Mouse (Mus musculus): Measurements from ENCODE around the gene Fars2. TPM values are rescaled to one million over a fixed set of nuclear protein-coding genes. Genes with fewer than 3 reads are reported as not detected.

Fars2 gene
- polyA plus RNA-seq, 1 experiment from 2014 or later, result 42.7 TPM

DNA sequence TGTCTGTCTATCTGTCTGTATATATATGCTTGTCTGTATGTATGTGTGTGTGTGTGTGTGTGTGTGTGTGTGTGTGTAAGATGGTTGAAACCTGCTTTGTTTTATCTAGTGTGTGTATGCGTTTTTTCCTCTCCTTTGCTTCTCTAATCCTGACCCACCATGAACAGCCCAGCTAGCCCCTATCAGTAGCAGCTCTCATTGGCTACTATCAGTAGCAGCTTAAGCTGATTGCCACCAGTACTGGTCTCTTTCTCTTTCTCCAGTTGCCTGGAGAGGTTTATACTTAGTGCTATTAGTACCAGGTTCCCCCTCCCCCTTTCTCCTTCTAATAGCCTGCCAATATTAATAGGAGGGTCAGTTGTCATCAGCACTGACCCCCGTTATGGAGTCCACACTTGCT, 144.1 kb downstream of the Fars2 start:
- H3K36me3 ChIP-seq (ENCODE audit: control insufficient read depth, insufficient read depth, low read length), result no peaks in the 10 kb centered on the region
- WGBS (ENCODE audit: insufficient replicate concordance), result 67% methylated on average over 2 of the region's 2 CpGs
- H3K27me3 ChIP-seq (ENCODE audit: control insufficient read depth, insufficient read depth, low read length), result no peaks in the 10 kb centered on the region
- H3K27ac ChIP-seq (ENCODE audit: low read depth, low read length), result no peak overlapping the region
- no peak for ATAC-seq (replicated peaks; ENCODE audit: insufficient number of reproducible peaks, low FRiP score, low TSS enrichment)
- H3K4me3 ChIP-seq (ENCODE audit: low read depth, low read length), result no peak overlapping the region
- H3K4me2 ChIP-seq, result no peak overlapping the region
- no peak overlapping the region for H3K9ac ChIP-seq (ENCODE audit: low read depth, low read length)
- H3K9me3 ChIP-seq (replicated peaks; ENCODE audit: control insufficient read depth, low read length), result no peaks in the 10 kb centered on the region
- no peaks in the 10 kb centered on the region for H3K4me1 ChIP-seq (ENCODE audit: control insufficient read depth, insufficient read depth, low read length)

DNA sequence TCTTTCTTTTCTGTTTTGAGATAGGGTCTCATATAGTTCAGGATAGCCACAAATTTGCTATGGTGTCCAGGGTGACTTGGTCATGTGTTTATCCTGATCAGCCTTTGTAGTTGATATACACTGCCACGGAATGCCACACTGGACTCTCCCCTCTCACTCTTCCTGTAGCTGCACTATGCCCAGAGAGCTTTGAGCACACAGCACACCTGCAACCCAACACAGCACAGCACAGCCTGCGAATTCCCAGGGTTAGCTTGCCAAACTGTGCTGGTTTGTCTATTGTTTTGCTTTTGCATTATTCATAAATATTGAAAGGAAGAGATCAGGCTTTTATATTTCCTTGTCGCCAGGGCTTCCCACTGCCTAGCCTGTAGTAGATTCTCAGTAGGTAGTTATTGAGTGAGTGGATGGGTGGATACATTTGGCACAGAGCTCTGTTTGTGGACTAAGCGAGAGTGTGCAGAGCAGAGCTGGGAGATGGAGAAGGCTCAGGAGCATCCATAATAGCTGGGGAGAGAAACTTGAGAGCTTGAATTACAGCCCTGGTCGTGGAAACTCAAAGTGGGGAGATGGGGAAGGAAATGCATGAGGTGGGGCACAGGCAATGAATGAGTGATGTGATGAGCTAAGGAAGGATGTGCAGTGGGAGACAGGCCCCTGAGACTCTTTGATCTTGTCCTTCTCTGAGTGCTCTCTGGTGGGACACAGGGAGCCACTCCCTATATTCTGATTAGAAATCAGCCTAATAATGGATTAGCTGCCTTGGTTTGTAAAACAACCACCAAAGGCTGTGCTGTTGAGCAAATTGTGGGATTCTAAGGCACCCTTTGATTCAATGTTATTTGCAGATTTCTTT, 146.3 kb downstream of the Fars2 start:
- H3K4me3 ChIP-seq (ENCODE audit: low read depth, low read length), result no peak overlapping the region
- H3K4me2 ChIP-seq, result no peak overlapping the region
- no peak overlapping the region for H3K9ac ChIP-seq (ENCODE audit: low read depth, low read length)
- H3K4me1 ChIP-seq (ENCODE audit: control insufficient read depth, insufficient read depth, low read length), result no peaks in the 10 kb centered on the region
- no peak overlapping the region for H3K27ac ChIP-seq (ENCODE audit: low read depth, low read length)
- no peaks in the 10 kb centered on the region for H3K36me3 ChIP-seq (ENCODE audit: control insufficient read depth, insufficient read depth, low read length)
- 72% methylated on average over 5 of the region's 5 CpGs for WGBS (ENCODE audit: insufficient replicate concordance)
- no peak for ATAC-seq (replicated peaks; ENCODE audit: insufficient number of reproducible peaks, low FRiP score, low TSS enrichment)
- no peaks in the 10 kb centered on the region for H3K9me3 ChIP-seq (replicated peaks; ENCODE audit: control insufficient read depth, low read length)
- no peaks in the 10 kb centered on the region for H3K27me3 ChIP-seq (ENCODE audit: control insufficient read depth, insufficient read depth, low read length)

DNA sequence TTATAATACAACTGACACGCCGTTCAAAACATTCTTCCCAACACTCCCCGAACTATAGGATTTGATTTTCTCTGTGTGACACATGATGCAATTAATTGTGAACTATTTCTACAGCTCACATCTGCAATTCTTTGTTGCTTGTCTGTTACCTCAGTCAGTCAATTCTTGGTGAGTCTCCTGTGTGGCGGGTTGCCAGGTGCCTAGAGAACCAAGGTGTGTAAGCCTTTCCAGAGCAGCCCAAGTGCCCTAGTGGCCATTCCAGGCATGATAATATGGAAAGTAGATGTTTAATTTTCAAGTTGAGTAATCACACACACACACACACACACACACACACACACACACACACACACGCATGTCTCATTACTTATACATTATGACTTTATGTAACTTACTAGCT, 147.2 kb downstream of the Fars2 start:
- H3K27ac ChIP-seq (ENCODE audit: low read depth, low read length), result no peak overlapping the region
- H3K27me3 ChIP-seq (ENCODE audit: control insufficient read depth, insufficient read depth, low read length), result no peaks in the 10 kb centered on the region
- H3K4me2 ChIP-seq, result no peak overlapping the region
- ATAC-seq (replicated peaks; ENCODE audit: insufficient number of reproducible peaks, low FRiP score, low TSS enrichment), result no peak
- H3K4me3 ChIP-seq (ENCODE audit: low read depth, low read length), result no peak overlapping the region
- no peak overlapping the region for H3K9ac ChIP-seq (ENCODE audit: low read depth, low read length)
- H3K36me3 ChIP-seq (ENCODE audit: control insufficient read depth, insufficient read depth, low read length), result no peaks in the 10 kb centered on the region
- 88% methylated on average over 5 of the region's 5 CpGs for WGBS (ENCODE audit: insufficient replicate concordance)
- H3K4me1 ChIP-seq (ENCODE audit: control insufficient read depth, insufficient read depth, low read length), result no peaks in the 10 kb centered on the region
- no peaks in the 10 kb centered on the region for H3K9me3 ChIP-seq (replicated peaks; ENCODE audit: control insufficient read depth, low read length)

DNA sequence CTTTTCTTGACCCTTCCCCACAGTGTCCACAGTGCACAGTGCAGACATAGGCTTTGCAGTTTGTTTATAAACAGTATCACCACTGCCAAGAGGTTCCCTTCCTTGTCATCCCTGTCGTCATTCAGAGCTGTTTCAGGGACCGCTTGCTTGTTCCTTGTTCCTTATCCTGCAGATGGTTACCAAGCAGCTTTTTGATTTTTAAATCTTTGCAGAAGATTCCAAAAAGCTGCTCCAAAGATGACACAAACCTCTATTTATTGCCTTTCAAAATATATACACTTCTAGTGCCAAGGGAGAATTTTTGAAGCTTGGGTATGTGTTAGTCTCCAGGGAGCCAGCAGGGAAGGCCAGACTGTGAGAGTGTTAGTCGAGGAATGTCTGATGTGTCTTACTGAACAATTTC, 148.1 kb downstream of the Fars2 start:
- no peak overlapping the region for H3K9ac ChIP-seq (ENCODE audit: low read depth, low read length)
- no peaks in the 10 kb centered on the region for H3K36me3 ChIP-seq (ENCODE audit: control insufficient read depth, insufficient read depth, low read length)
- H3K9me3 ChIP-seq (replicated peaks; ENCODE audit: control insufficient read depth, low read length), result no peaks in the 10 kb centered on the region
- H3K27ac ChIP-seq (ENCODE audit: low read depth, low read length), result no peak overlapping the region
- no peak overlapping the region for H3K4me2 ChIP-seq
- H3K4me3 ChIP-seq (ENCODE audit: low read depth, low read length), result no peak overlapping the region
- H3K4me1 ChIP-seq (ENCODE audit: control insufficient read depth, insufficient read depth, low read length), result no peaks in the 10 kb centered on the region
- no peaks in the 10 kb centered on the region for H3K27me3 ChIP-seq (ENCODE audit: control insufficient read depth, insufficient read depth, low read length)
- ATAC-seq (replicated peaks; ENCODE audit: insufficient number of reproducible peaks, low FRiP score, low TSS enrichment), result no peak
- 60% methylated on average over 3 of the region's 3 CpGs for WGBS (ENCODE audit: insufficient replicate concordance)

DNA sequence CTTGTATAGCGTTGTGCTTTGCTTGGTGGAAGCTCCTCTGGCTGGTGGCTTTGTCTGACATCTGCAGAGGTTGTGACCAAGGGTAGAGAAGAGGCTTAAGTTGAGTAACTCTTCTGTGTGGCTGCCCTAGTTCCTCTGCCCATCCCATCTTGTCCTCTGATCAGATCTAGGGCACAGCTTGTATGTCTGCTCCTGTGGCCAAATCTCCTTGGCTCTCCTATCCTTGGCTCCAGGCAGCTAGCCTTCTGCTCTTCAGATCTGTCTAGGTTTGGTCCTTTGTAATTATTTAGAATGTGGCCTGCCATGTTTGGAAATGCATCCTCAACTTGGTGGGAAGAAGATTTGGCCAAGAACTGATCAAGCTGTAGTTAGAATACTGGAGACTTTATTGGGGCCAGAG, 150.2 kb downstream of the Fars2 start:
- Histone ChIP-seq H3K4me3 (ENCODE audit: low read depth, low read length) (no peak overlapping the region), H3K4me1 (ENCODE audit: control insufficient read depth, insufficient read depth, low read length) (no peaks in the 10 kb centered on the region), H3K27ac (ENCODE audit: low read depth, low read length) (no peak overlapping the region), H3K9ac (ENCODE audit: low read depth, low read length) (no peak overlapping the region), H3K36me3 (ENCODE audit: control insufficient read depth, insufficient read depth, low read length) (no peaks in the 10 kb centered on the region), H3K9me3 (replicated peaks; ENCODE audit: control insufficient read depth, low read length) (no peaks in the 10 kb centered on the region), H3K27me3 (ENCODE audit: control insufficient read depth, insufficient read depth, low read length) (no peaks in the 10 kb centered on the region), H3K4me2 (no peak overlapping the region)
- no peak for ATAC-seq (replicated peaks; ENCODE audit: insufficient number of reproducible peaks, low FRiP score, low TSS enrichment)
- 93% methylated on average over 1 of the region's 1 CpGs for WGBS (ENCODE audit: insufficient replicate concordance)

DNA sequence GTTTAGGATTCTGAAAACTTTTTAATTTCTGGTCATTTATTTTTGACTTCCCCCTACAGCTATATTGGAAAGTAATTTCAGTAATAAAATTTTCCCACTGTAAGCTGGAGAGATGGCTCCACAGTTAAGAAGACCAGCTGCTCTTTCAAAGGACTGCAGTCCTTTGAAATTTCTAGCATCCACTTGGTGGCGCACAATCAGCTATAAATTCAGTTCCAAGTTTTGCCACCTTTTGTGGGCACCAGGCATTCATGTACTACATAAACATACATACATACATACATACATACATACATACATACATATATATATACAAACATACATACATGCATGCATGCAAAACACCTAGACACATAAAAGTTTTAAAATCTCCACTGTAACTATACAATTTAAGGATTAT, 153.7 kb downstream of the Fars2 start:
- no peak overlapping the region for H3K9ac ChIP-seq (ENCODE audit: low read depth, low read length)
- no peaks in the 10 kb centered on the region for H3K4me1 ChIP-seq (ENCODE audit: control insufficient read depth, insufficient read depth, low read length)
- H3K27ac ChIP-seq (ENCODE audit: low read depth, low read length), result no peak overlapping the region
- H3K27me3 ChIP-seq (ENCODE audit: control insufficient read depth, insufficient read depth, low read length), result no peaks in the 10 kb centered on the region
- no peaks in the 10 kb centered on the region for H3K36me3 ChIP-seq (ENCODE audit: control insufficient read depth, insufficient read depth, low read length)
- 75% methylated on average over 1 of the region's 1 CpGs for WGBS (ENCODE audit: insufficient replicate concordance)
- no peak for ATAC-seq (replicated peaks; ENCODE audit: insufficient number of reproducible peaks, low FRiP score, low TSS enrichment)
- H3K4me3 ChIP-seq (ENCODE audit: low read depth, low read length), result no peak overlapping the region
- H3K9me3 ChIP-seq (replicated peaks; ENCODE audit: control insufficient read depth, low read length), result no peaks in the 10 kb centered on the region
- no peak overlapping the region for H3K4me2 ChIP-seq

DNA sequence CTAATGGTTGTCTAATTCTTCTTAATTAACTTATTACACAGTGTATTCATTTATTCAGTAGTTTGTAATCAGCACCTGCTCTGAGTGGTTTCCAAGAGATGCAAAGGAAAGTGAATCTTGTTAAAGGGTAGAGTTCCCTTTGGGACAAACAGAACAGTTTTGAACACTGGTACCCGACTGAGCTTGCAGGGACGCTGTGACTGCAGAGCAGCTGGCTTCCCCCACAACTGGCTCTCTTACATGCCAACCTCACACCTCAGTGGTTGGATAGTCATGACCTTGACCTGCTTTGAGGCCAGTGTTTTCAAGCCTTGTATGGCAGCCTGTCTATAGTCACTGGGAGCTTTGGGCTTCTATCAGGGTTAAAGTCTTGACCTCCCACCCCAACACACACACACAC, 156.3 kb downstream of the Fars2 start:
- WGBS (ENCODE audit: insufficient replicate concordance), result 50% methylated on average over 2 of the region's 2 CpGs

DNA sequence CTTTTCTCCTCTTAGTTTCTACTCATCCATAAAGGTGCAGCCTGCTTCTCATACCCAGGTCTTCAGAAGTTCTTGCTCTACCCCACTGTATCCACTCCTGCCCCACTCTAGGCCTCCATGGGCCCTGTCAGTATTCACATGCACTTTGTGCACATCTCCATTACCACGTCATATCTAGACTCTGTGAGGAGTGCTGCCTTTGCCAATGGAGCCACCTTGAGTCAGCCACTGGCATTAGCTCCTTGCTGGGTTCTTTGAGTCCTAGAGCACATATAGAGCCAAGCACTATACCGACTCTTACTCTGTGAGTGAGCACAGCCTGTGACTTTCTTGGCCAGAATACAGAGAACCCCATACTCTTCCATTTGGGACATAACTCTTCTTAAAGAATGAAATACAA, 159.0 kb downstream of the Fars2 start:
- H3K4me3 ChIP-seq (ENCODE audit: low read depth, low read length), result no peak overlapping the region
- H3K4me2 ChIP-seq, result no peak overlapping the region
- 83% methylated on average over 2 of the region's 2 CpGs for WGBS (ENCODE audit: insufficient replicate concordance)
- no peaks in the 10 kb centered on the region for H3K9me3 ChIP-seq (replicated peaks; ENCODE audit: control insufficient read depth, low read length)
- 0 out of 2 replicates have a peak, but pooled peaks cover 2% of the 10 kb centered on the region for H3K4me1 ChIP-seq (ENCODE audit: control insufficient read depth, insufficient read depth, low read length)
- no peak overlapping the region for H3K9ac ChIP-seq (ENCODE audit: low read depth, low read length)
- H3K27me3 ChIP-seq (ENCODE audit: control insufficient read depth, insufficient read depth, low read length), result no peaks in the 10 kb centered on the region
- H3K36me3 ChIP-seq (ENCODE audit: control insufficient read depth, insufficient read depth, low read length), result no peaks in the 10 kb centered on the region
- no peak overlapping the region for H3K27ac ChIP-seq (ENCODE audit: low read depth, low read length)
- no peak for ATAC-seq (replicated peaks; ENCODE audit: insufficient number of reproducible peaks, low FRiP score, low TSS enrichment)

More for the DNA sequence above, 156.3 kb downstream of the Fars2 start:
- no peak overlapping the region for H3K27ac ChIP-seq (ENCODE audit: low read depth, low read length)
- H3K4me2 ChIP-seq, result no peak overlapping the region
- ATAC-seq (replicated peaks; ENCODE audit: insufficient number of reproducible peaks, low FRiP score, low TSS enrichment), result no peak
- no peaks in the 10 kb centered on the region for H3K27me3 ChIP-seq (ENCODE audit: control insufficient read depth, insufficient read depth, low read length)
- no peak overlapping the region for H3K9ac ChIP-seq (ENCODE audit: low read depth, low read length)
- no peak overlapping the region for H3K4me3 ChIP-seq (ENCODE audit: low read depth, low read length)
- H3K4me1 ChIP-seq (ENCODE audit: control insufficient read depth, insufficient read depth, low read length), result no peaks in the 10 kb centered on the region
- no peaks in the 10 kb centered on the region for H3K36me3 ChIP-seq (ENCODE audit: control insufficient read depth, insufficient read depth, low read length)
- no peaks in the 10 kb centered on the region for H3K9me3 ChIP-seq (replicated peaks; ENCODE audit: control insufficient read depth, low read length)

DNA sequence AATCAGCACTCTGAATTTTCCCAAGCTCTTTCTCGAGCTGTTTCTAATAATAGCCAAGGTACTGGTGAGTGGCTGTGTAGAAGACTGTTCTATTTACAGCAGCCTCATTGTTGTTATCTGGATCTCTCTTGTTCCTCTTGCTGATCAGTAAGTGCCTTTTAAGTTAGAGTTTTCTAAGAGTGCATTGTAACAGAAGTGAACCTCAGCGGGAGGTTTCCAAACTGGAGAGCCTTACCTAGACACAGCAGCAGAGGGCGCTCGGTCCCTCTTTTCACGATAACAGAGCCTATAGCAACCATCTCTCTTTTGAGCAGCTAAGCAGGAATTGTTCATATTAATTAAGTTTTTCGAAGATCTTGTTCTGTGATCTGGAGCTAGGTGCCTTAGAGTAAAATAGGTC, 164.8 kb downstream of the Fars2 start:
- WGBS (ENCODE audit: insufficient replicate concordance), result 6% methylated on average over 6 of the region's 6 CpGs
- no peak overlapping the region for H3K9ac ChIP-seq (ENCODE audit: low read depth, low read length)
- H3K27ac ChIP-seq (ENCODE audit: low read depth, low read length), result no peak overlapping the region; the same call in 1 of the 2 replicates
- peaks cover 9% of the 10 kb centered on the region; the same call in 1 of the 2 replicates for H3K4me1 ChIP-seq (ENCODE audit: control insufficient read depth, insufficient read depth, low read length)
- no peak overlapping the region for H3K4me3 ChIP-seq (ENCODE audit: low read depth, low read length)
- ATAC-seq (replicated peaks; ENCODE audit: insufficient number of reproducible peaks, low FRiP score, low TSS enrichment), result no peak; the same call in 1 of the 2 replicates
- H3K36me3 ChIP-seq (ENCODE audit: control insufficient read depth, insufficient read depth, low read length), result no peaks in the 10 kb centered on the region
- H3K27me3 ChIP-seq (ENCODE audit: control insufficient read depth, insufficient read depth, low read length), result no peaks in the 10 kb centered on the region
- 0 out of 2 replicates have a peak overlapping the region, but pooled peaks have one; percentile 20 for H3K4me2 ChIP-seq
- no peaks in the 10 kb centered on the region for H3K9me3 ChIP-seq (replicated peaks; ENCODE audit: control insufficient read depth, low read length)

Data from heart, embryonic 11.5 days (tissue).